Mouse (Mus musculus): Measurements from ENCODE around the gene Slc15a3.

GRCm38 (mm10) chr19:10832030-10832429, 7.5 kb upstream of the Slc15a3 start:
- TF ChIP-seq CTCF (IDR thresholded peaks at IDR 0.05; ENCODE audit: low read depth) (no peak), EP300 (IDR thresholded peaks at IDR 0.05; ENCODE audit: low read depth) (no peak)
